Mouse (Mus musculus): ENCODE results near the gene Caln1. TPM values are rescaled to one million over a fixed set of nuclear protein-coding genes. Genes with fewer than 3 reads are reported as not detected.

Gene Caln1
- polyA plus RNA-seq, 2 experiments, result not detected

DNA sequence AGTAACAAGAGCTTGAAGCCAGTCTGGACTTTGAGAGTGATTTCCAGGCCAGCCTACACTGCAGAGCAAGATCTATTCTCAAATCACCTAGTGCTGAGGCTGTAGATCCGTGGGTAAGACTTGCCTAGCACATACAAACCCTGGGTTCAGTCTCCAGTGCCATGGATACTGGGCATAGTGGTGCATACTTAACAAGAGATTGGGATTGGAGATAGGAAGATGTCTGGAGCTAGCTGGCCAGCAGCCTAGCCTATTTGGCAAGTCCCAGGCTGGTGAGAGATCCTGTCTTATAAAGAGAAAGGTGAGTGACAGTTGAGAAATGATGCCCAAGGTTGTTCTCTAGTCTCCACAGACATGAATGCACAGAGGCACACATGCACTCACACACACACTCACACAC, 441.6 kb downstream of the Caln1 start:
- Histone ChIP-seq H3K27me3 (ENCODE audit: control insufficient read depth, insufficient read depth, low read length) (no peaks in the 10 kb centered on the region), H3K36me3 (replicated peaks; ENCODE audit: control insufficient read depth, insufficient read depth, low read depth) (no peaks in the 10 kb centered on the region), H3K4me2 (ENCODE audit: low read depth) (no peak overlapping the region), H3K9me3 (ENCODE audit: control insufficient read depth, low read length) (no peaks in the 10 kb centered on the region), H3K4me3 (ENCODE audit: insufficient read depth in 1 of 2, low read depth in 2 of 2, low read length in 2 of 2) (no peak overlapping the region), H3K9ac (replicated peaks) (no peak overlapping the region), H3K4me1 (replicated peaks; ENCODE audit: control insufficient read depth in 2 of 2, insufficient read depth in 2 of 2, low read length in 1 of 2) (no peaks in the 10 kb centered on the region), H3K27ac (no peak overlapping the region)
- TF ChIP-seq EP300 (IDR thresholded peaks at IDR 0.05; ENCODE audit: low read depth), result no peak
- WGBS (ENCODE audit: insufficient replicate concordance), result 9% methylated on average over 1 of the region's 1 CpGs
- no peak for DNase-seq (ENCODE audit: low read depth in 3 of 3, low spot score in 3 of 3)
- ATAC-seq (ENCODE audit: insufficient read depth), result no peak

DNA sequence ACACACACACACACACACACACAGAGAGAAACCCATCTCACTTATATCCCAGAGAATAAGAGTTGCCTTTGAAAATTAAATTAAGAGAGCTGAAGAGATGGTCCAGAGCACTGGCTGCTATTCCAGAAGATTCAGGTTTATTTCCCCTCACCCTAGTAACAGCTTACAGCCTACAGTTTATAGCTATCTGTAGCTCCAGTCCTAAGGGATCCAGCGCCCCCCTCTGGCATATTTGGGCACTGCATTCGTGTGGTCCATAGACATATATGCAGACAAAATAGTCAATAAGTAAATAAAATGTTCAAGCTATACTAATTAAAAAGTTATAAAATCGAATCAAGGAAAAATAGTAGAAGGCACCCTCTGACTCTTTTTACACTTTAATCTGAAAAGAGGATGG, 442.0 kb downstream of the Caln1 start:
- WGBS (ENCODE audit: insufficient replicate concordance), result 17% methylated on average over 3 of the region's 3 CpGs
- Histone ChIP-seq H3K4me2 (ENCODE audit: low read depth) (no peak overlapping the region), H3K9ac (replicated peaks) (no peak overlapping the region), H3K36me3 (replicated peaks; ENCODE audit: control insufficient read depth, insufficient read depth, low read depth) (no peaks in the 10 kb centered on the region), H3K4me3 (ENCODE audit: insufficient read depth in 1 of 2, low read depth in 2 of 2, low read length in 2 of 2) (no peak overlapping the region), H3K27ac (no peak overlapping the region), H3K9me3 (ENCODE audit: control insufficient read depth, low read length) (no peaks in the 10 kb centered on the region), H3K27me3 (ENCODE audit: control insufficient read depth, insufficient read depth, low read length) (no peaks in the 10 kb centered on the region), H3K4me1 (replicated peaks; ENCODE audit: control insufficient read depth in 2 of 2, insufficient read depth in 2 of 2, low read length in 1 of 2) (no peaks in the 10 kb centered on the region)
- ATAC-seq (ENCODE audit: insufficient read depth), result no peak
- TF ChIP-seq EP300 (IDR thresholded peaks at IDR 0.05; ENCODE audit: low read depth) (no peak), CTCF (IDR thresholded peaks at IDR 0.05; ENCODE audit: low read depth) (0 out of 2 replicates have a peak, but pooled peaks have one; percentile 8)
- DNase-seq (ENCODE audit: low read depth in 3 of 3, low spot score in 3 of 3), result no peak

DNA sequence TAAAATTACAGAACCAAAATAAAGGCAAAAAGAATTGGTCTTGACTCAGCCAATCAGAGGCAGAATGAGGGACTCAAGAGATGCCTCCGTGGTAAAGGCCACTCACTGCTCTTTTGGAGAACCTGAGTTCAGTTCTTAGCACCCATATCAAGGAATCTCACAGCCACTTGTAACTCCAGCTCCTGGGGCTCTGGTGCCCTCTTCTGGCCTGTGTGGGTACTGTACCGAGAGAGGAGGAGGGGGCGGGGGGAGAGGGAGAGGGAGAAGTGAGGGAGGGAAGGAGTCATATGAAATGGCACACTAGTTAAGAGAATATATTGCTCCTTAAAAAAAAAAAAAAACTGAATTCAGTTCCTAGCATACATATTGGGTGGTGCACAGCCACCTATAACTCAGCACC, 442.7 kb downstream of the Caln1 start:
- 73% methylated on average over 3 of the region's 3 CpGs for WGBS (ENCODE audit: insufficient replicate concordance)
- Histone ChIP-seq H3K9ac (replicated peaks) (no peak overlapping the region), H3K4me2 (ENCODE audit: low read depth) (no peak overlapping the region), H3K27ac (no peak overlapping the region), H3K4me1 (replicated peaks; ENCODE audit: control insufficient read depth in 2 of 2, insufficient read depth in 2 of 2, low read length in 1 of 2) (no peaks in the 10 kb centered on the region), H3K27me3 (ENCODE audit: control insufficient read depth, insufficient read depth, low read length) (no peaks in the 10 kb centered on the region), H3K4me3 (ENCODE audit: insufficient read depth in 1 of 2, low read depth in 2 of 2, low read length in 2 of 2) (no peak overlapping the region), H3K9me3 (ENCODE audit: control insufficient read depth, low read length) (no peaks in the 10 kb centered on the region), H3K36me3 (replicated peaks; ENCODE audit: control insufficient read depth, insufficient read depth, low read depth) (no peaks in the 10 kb centered on the region)
- DNase-seq (ENCODE audit: low read depth in 3 of 3, low spot score in 3 of 3) (no peak), ATAC-seq (ENCODE audit: insufficient read depth) (no peak)
- TF ChIP-seq EP300 (IDR thresholded peaks at IDR 0.05; ENCODE audit: low read depth) (no peak), CTCF (IDR thresholded peaks at IDR 0.05; ENCODE audit: low read depth) (peak; percentile 13; the same call in 1 of the 2 replicates)

DNA sequence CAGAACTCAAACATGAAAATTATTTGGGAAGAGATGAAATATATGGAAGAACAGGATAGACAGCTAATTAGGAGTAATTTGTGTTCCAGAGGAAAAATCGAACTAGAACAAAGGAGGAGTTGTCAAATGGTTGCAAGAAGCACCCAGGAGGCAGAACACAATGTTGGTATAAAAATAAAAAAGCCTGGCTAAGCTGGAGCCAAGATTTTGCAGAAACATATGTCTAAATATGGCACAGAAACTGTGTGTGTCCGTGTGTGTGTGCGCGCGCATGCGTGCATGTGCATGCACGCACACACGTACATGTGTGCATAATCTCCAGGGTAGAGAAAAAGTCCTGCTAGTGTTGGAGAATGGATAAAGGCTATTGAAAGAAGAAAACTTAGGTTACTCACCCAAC, 443.3 kb downstream of the Caln1 start:
- ATAC-seq (ENCODE audit: insufficient read depth) (no peak), DNase-seq (ENCODE audit: low read depth in 3 of 3, low spot score in 3 of 3) (no peak)
- Histone ChIP-seq H3K9me3 (ENCODE audit: control insufficient read depth, low read length) (no peaks in the 10 kb centered on the region), H3K4me2 (ENCODE audit: low read depth) (no peak overlapping the region), H3K4me1 (replicated peaks; ENCODE audit: control insufficient read depth in 2 of 2, insufficient read depth in 2 of 2, low read length in 1 of 2) (no peaks in the 10 kb centered on the region), H3K36me3 (replicated peaks; ENCODE audit: control insufficient read depth, insufficient read depth, low read depth) (no peaks in the 10 kb centered on the region), H3K4me3 (ENCODE audit: insufficient read depth in 1 of 2, low read depth in 2 of 2, low read length in 2 of 2) (no peak overlapping the region), H3K27me3 (ENCODE audit: control insufficient read depth, insufficient read depth, low read length) (no peaks in the 10 kb centered on the region), H3K9ac (replicated peaks) (no peak overlapping the region), H3K27ac (no peak overlapping the region)
- TF ChIP-seq EP300 (IDR thresholded peaks at IDR 0.05; ENCODE audit: low read depth) (no peak), CTCF (IDR thresholded peaks at IDR 0.05; ENCODE audit: low read depth) (no peak)
- 81% methylated on average over 8 of the region's 8 CpGs for WGBS (ENCODE audit: insufficient replicate concordance)

DNA sequence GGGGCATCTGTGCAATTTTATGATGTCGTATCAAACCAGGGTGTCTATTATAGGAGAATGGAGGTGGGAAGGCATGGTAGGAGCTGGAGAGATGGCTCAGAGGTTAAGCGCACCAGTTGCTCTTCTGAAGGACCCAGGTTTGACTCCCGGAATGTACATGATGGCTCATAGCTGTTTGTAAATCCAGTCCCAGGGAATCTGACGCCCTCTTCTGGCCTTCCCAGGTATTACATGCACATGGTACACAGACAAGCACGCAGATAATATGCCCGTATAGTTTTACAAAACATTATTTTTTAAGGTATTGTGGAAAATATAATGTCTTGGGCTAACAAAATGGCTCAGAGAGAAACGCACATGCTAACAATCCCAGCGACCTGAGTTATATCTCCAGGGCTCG, 443.8 kb downstream of the Caln1 start:
- WGBS (ENCODE audit: insufficient replicate concordance), result 71% methylated on average over 9 of the region's 9 CpGs
- Histone ChIP-seq H3K27me3 (ENCODE audit: control insufficient read depth, insufficient read depth, low read length) (no peaks in the 10 kb centered on the region), H3K27ac (no peak overlapping the region), H3K4me2 (ENCODE audit: low read depth) (no peak overlapping the region), H3K9ac (replicated peaks) (no peak overlapping the region), H3K36me3 (replicated peaks; ENCODE audit: control insufficient read depth, insufficient read depth, low read depth) (no peaks in the 10 kb centered on the region), H3K4me1 (replicated peaks; ENCODE audit: control insufficient read depth in 2 of 2, insufficient read depth in 2 of 2, low read length in 1 of 2) (no peaks in the 10 kb centered on the region), H3K9me3 (ENCODE audit: control insufficient read depth, low read length) (no peaks in the 10 kb centered on the region), H3K4me3 (ENCODE audit: insufficient read depth in 1 of 2, low read depth in 2 of 2, low read length in 2 of 2) (no peak overlapping the region)
- TF ChIP-seq CTCF (IDR thresholded peaks at IDR 0.05; ENCODE audit: low read depth) (0 out of 2 replicates have a peak, but pooled peaks have one; percentile 25), EP300 (IDR thresholded peaks at IDR 0.05; ENCODE audit: low read depth) (no peak)
- no peak for ATAC-seq (ENCODE audit: insufficient read depth)
- DNase-seq (ENCODE audit: low read depth in 3 of 3, low spot score in 3 of 3), result no peak

All from liver, embryonic 14.5 days (tissue).